Mouse (Mus musculus): ENCODE measurements around the gene Wipf1.

Gene Wipf1

GRCm38 (mm10) chr2:73540450-73541162, 11.1 kb upstream of the Wipf1 start:
- DNase-seq, result no peak

GRCm38 (mm10) chr2:73539697-73540096, 10.2 kb upstream of the Wipf1 start:
- DNase-seq, result peak in 1 of 2 experiments; percentile 34

- no peak for DNase-seq
These were observed 9.6 kb upstream of the Wipf1 start for GRCm38 (mm10) chr2:73539141-73539540.

- DNase-seq, result no peak
These were observed 9.1 kb upstream of the Wipf1 start for GRCm38 (mm10) chr2:73538590-73538989.

GRCm38 (mm10) chr2:73536091-73536783, 6.7 kb upstream of the Wipf1 start:
- no peak for DNase-seq

- no peak for DNase-seq
These were observed 5.2 kb upstream of the Wipf1 start for GRCm38 (mm10) chr2:73534720-73535119.

- DNase-seq, result no peak
These were observed 953 bp upstream of the Wipf1 start for GRCm38 (mm10) chr2:73530487-73530886.

GRCm38 (mm10) chr2:73528516-73529355, 798 bp downstream of the Wipf1 start:
- no peak for DNase-seq

GRCm38 (mm10) chr2:73527956-73528355, 1.6 kb downstream of the Wipf1 start:
- DNase-seq, result no peak

GRCm38 (mm10) chr2:73526691-73527090, 2.8 kb downstream of the Wipf1 start:
- no peak for DNase-seq

GRCm38 (mm10) chr2:73522891-73523290, 6.6 kb downstream of the Wipf1 start:
- DNase-seq, result peak in 1 of 2 experiments; percentile 39

GRCm38 (mm10) chr2:73522336-73522735, 7.2 kb downstream of the Wipf1 start:
- DNase-seq, result no peak

GRCm38 (mm10) chr2:73521737-73522136, 7.8 kb downstream of the Wipf1 start:
- no peak for DNase-seq

GRCm38 (mm10) chr2:73518966-73519365, 10.6 kb downstream of the Wipf1 start:
- no peak for DNase-seq

- no peak for DNase-seq
These were observed 11.2 kb downstream of the Wipf1 start for GRCm38 (mm10) chr2:73518311-73518710.

- DNase-seq, result no peak
These were observed 15.4 kb downstream of the Wipf1 start for GRCm38 (mm10) chr2:73514178-73514577.

- DNase-seq, result no peak
These were observed 16.3 kb downstream of the Wipf1 start for GRCm38 (mm10) chr2:73513204-73513749.

- DNase-seq, result peak in 1 of 2 experiments; percentile 49
These were observed 17.5 kb downstream of the Wipf1 start for GRCm38 (mm10) chr2:73512044-73512443.

- no peak for DNase-seq
These were observed 18.7 kb downstream of the Wipf1 start for GRCm38 (mm10) chr2:73510731-73511360.

GRCm38 (mm10) chr2:73510025-73510288, 19.6 kb downstream of the Wipf1 start:
- DNase-seq, result no peak

- no peak for DNase-seq
These were observed 20.1 kb downstream of the Wipf1 start for GRCm38 (mm10) chr2:73509248-73510024.

GRCm38 (mm10) chr2:73507886-73508285, 21.6 kb downstream of the Wipf1 start:
- DNase-seq, result no peak
